Mouse (Mus musculus) liver, embryonic 16.5 days (tissue): ENCODE data around the gene Nell1. TPM values are rescaled to one million over a fixed set of nuclear protein-coding genes. Genes with fewer than 3 reads are reported as not detected.

ENCODE experiments used
- ATAC-seq: fragments of 200-750 bp; cut with Nextera tagmentation; 2 replicates; pipeline ENCODE4 v1.8.0; 2017; ENCODE audit warnings: low read depth, mild to moderate bottlenecking, moderate number of reproducible peaks, moderate library complexity
- H3K27ac ChIP-seq: fragments of 300-500 bp; sonication (generic); 2 replicates; pipeline ENCODE4 v1.5.1; 2014; ENCODE audit warnings: mild to moderate bottlenecking, low read length
- H3K27me3 ChIP-seq: fragments of 300-500 bp; sonication (generic); 2 replicates; pipeline ENCODE4 v1.6.1; 2014; ENCODE audit warnings: low read depth, low read length, mixed read lengths; ENCODE audit not compliant: control insufficient read depth, insufficient read depth
- H3K36me3 ChIP-seq: fragments of 300-500 bp; sonication (generic); 2 replicates; pipeline ENCODE4 v1.6.1; 2014; ENCODE audit warnings: mild to moderate bottlenecking; ENCODE audit not compliant: control insufficient read depth, insufficient read depth
- H3K4me1 ChIP-seq: fragments of 300-500 bp; sonication (generic); 2 replicates; pipeline ENCODE4 v1.6.1; 2014; ENCODE audit warnings: low read depth, low read length, mixed read lengths; ENCODE audit not compliant: control insufficient read depth
- H3K4me2 ChIP-seq: fragments of 300-500 bp; sonication (generic); 2 replicates; pipeline ENCODE4 v1.6.1; 2014; ENCODE audit warnings: low read depth, low read length, mixed read lengths
- H3K4me3 ChIP-seq: fragments of 300-500 bp; sonication (generic); 2 replicates; pipeline ENCODE4 v1.5.1; 2014; ENCODE audit warnings: low read depth, mild to moderate bottlenecking, low read length
- H3K9ac ChIP-seq: fragments of 300-500 bp; sonication (generic); 2 replicates; pipeline ENCODE4 v1.6.1; 2014; ENCODE audit warnings: low read depth, low read length
- H3K9me3 ChIP-seq: fragments of 300-500 bp; sonication (generic); replicated peaks from 2 replicates; pipeline ENCODE4 v1.6.1; 2016; ENCODE audit warnings: low read length; ENCODE audit not compliant: control insufficient read depth
- WGBS: fragments of 180-500 bp; shearing (Covaris S2); extraction: QIAGEN DNeasy Blood & Tissue Kit; methylation state at CpG from one replicate; pipeline ENCODE4 v1.1.7; 2014; ENCODE audit not compliant: insufficient replicate concordance; 5-methylcytosine and 5-hydroxymethylcytosine counted together
- polyA plus RNA-seq: library from polyadenylated mRNA; unstranded; fragments of >200 nt; fragmentation: Nextera tagmentation; extraction: Ambion mirVana; gene quantifications from 2 replicates; pipeline ENCODE4 v1.2.1, GENCODE M21; 2015

Nell1 gene
- polyA plus RNA-seq, 1 experiment from 2014 or later: 0.07 TPM

DNA sequence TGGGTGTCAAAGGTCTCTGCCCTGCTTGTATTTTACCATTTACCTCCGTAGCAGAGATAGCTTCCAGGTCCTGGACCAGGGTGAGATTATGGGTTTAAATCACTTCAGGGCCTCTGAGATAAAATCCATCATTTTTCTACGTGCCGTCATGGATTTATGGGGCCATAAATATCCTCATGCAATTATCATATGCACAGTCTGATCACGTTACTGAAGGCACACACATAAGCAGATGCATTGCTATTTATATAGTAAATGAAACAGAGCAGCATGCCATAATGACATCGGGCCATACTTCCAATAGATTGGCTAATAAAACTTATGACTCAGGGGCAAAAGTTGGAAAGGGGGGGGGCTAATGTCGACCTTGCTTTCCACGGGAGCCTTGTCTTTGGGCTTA lies 19.8 kb upstream of the Nell1 start:
- Histone ChIP-seq H3K4me3 (no peak overlapping the region), H3K27ac (no peak overlapping the region), H3K36me3 (no peaks in the 10 kb centered on the region), H3K4me2 (no peak overlapping the region), H3K4me1 (no peaks in the 10 kb centered on the region), H3K27me3 (no peaks in the 10 kb centered on the region), H3K9ac (no peak overlapping the region), H3K9me3 (no peaks in the 10 kb centered on the region)
- WGBS: 58% methylated on average over 7 of the region's 7 CpGs
- no peak for ATAC-seq

DNA sequence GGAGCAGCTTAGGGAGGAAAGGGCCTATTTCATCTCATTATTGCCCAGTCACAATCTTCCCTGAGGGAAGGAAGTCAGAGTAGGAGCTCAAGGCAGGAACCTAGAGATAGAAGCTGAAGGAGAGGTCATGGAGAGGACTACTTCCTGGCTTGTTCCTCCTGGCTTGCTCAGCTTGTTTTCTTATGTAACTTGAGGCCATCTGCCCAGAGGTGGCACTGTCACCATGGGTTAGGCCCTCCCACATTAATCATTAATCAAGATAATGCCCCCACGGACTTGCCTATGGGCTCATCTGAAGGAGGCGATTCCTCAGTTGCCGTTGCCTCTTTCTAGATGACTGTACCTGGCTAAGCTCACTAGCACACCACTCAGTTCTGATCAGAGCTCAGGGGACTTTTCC lies 17.5 kb upstream of the Nell1 start:
- WGBS: 38% methylated on average over 3 of the region's 3 CpGs
- Histone ChIP-seq H3K27ac (no peak overlapping the region), H3K4me1 (no peaks in the 10 kb centered on the region), H3K27me3 (no peaks in the 10 kb centered on the region), H3K9me3 (no peaks in the 10 kb centered on the region), H3K4me2 (no peak overlapping the region), H3K4me3 (no peak overlapping the region), H3K36me3 (no peaks in the 10 kb centered on the region), H3K9ac (no peak overlapping the region)
- no peak for ATAC-seq

GRCm38 (mm10) chr7:49963764-49964163 lies 10.9 kb upstream of the Nell1 start:
- Histone ChIP-seq H3K27me3 (no peaks in the 10 kb centered on the region), H3K27ac (no peak overlapping the region), H3K36me3 (no peaks in the 10 kb centered on the region), H3K9me3 (no peaks in the 10 kb centered on the region), H3K4me2 (no peak overlapping the region), H3K9ac (no peak overlapping the region), H3K4me1 (no peaks in the 10 kb centered on the region), H3K4me3 (no peak overlapping the region)
- 71% methylated on average over 2 of the region's 2 CpGs for WGBS
- no peak for ATAC-seq

GRCm38 (mm10) chr7:49969516-49969915 lies 5.1 kb upstream of the Nell1 start:
- ATAC-seq: no peak
- H3K4me3 ChIP-seq: no peak overlapping the region
- H3K27me3 ChIP-seq: peaks cover 9% of the 10 kb centered on the region
- H3K27ac ChIP-seq: no peak overlapping the region
- no peak overlapping the region for H3K9ac ChIP-seq
- H3K36me3 ChIP-seq: no peaks in the 10 kb centered on the region
- H3K9me3 ChIP-seq: no peaks in the 10 kb centered on the region
- H3K4me2 ChIP-seq: no peak overlapping the region
- H3K4me1 ChIP-seq: no peaks in the 10 kb centered on the region
- 36% methylated on average over 4 of the region's 4 CpGs for WGBS

GRCm38 (mm10) chr7:49975441-49976121 lies 917 bp downstream of the Nell1 start:
- H3K27me3 ChIP-seq: peaks cover 39% of the 10 kb centered on the region
- H3K27ac ChIP-seq: no peak overlapping the region
- WGBS: 2% methylated on average over 40 of the region's 40 CpGs
- H3K9ac ChIP-seq: no peak overlapping the region
- H3K4me3 ChIP-seq: no peak overlapping the region
- H3K9me3 ChIP-seq: no peaks in the 10 kb centered on the region
- H3K4me2 ChIP-seq: no peak overlapping the region
- H3K36me3 ChIP-seq: no peaks in the 10 kb centered on the region
- no peaks in the 10 kb centered on the region for H3K4me1 ChIP-seq
- no peak for ATAC-seq

DNA sequence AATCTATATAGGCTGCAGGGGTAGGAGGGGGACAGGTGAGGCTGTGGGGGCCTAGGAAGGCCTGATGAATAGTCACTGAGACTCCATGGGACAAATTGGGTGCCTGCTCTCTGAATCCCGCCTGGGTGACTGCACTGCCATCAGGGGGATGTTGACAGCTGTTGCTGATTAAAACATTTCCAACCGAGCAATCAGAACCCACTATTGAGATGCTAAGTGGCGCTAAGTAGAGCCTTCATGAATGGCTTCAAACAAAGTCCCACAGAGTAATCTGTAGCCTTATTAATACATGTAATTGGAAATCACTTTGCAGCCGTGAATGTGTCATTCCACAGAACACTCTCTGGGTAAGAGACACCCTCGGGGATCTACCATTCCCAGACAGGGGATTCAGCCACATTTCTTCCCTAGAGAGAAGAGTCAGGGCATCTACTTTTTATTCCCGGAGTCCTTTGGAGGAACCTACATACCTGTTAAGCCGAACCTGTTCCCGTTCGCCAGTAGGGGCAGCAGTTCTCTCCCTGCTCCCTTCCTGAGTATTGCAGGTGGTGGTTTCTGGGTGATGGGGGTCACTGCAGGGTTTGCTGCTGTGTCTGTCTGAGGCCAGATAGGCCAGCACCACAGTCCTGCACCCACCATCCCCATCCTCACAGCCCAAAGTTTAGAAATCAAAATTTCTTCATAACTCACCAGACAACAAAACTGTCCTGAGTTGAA lies 7.0 kb downstream of the Nell1 start:
- Histone ChIP-seq H3K27ac (no peak overlapping the region), H3K27me3 (peaks cover 8% of the 10 kb centered on the region), H3K4me2 (no peak overlapping the region), H3K4me3 (no peak overlapping the region), H3K4me1 (no peaks in the 10 kb centered on the region), H3K9me3 (no peaks in the 10 kb centered on the region), H3K36me3 (no peaks in the 10 kb centered on the region), H3K9ac (no peak overlapping the region)
- no peak for ATAC-seq
- 14% methylated on average over 9 of the region's 9 CpGs for WGBS

DNA sequence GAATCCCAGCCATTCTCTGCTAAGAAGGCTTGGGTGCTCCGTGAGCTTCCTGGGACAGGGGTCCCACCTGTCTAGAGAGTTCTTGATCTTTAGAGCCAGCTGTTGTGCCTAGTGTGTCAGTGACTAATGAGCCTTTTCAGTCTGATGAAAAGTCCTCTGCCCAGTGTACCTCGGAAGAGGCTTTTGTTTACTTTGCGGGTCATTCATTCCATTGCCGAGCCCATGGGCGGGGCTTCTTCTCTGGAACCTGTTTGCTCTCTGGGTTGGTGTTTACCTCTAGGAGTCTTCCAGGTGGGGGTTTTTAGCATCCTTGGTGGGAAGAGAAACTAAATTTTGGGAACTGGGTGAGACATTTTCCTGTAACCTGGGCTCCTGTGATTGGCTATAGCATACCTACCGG lies 10.0 kb downstream of the Nell1 start:
- no peak overlapping the region for H3K4me3 ChIP-seq
- no peak for ATAC-seq
- no peaks in the 10 kb centered on the region for H3K36me3 ChIP-seq
- H3K27ac ChIP-seq: no peak overlapping the region
- no peaks in the 10 kb centered on the region for H3K4me1 ChIP-seq
- 35% methylated on average over 6 of the region's 6 CpGs for WGBS
- no peak overlapping the region for H3K9ac ChIP-seq
- no peak overlapping the region for H3K4me2 ChIP-seq
- H3K9me3 ChIP-seq: no peaks in the 10 kb centered on the region
- no peaks in the 10 kb centered on the region for H3K27me3 ChIP-seq

DNA sequence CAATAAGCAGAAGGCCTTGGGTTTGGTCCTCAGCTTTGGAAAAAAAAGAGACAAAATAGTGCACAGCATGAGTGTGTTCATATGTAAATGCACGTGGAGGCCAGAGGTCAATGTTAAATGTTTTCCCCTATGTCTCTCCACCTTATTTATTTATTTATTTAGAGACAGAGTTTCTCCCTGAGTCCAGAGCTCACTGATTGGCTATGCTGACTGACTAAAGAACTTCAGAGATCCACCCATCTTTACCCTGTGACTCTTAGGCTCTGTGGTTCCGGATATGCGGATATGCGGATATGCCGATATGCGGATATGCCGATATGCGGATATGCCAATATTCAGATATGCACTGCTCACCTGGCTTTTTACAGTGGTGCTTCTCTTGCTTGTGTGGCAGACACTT lies 11.3 kb downstream of the Nell1 start:
- 79% methylated on average over 8 of the region's 8 CpGs for WGBS
- H3K9ac ChIP-seq: no peak overlapping the region
- H3K4me3 ChIP-seq: no peak overlapping the region
- no peak overlapping the region for H3K4me2 ChIP-seq
- no peak overlapping the region for H3K27ac ChIP-seq
- H3K36me3 ChIP-seq: no peaks in the 10 kb centered on the region
- ATAC-seq: no peak
- H3K9me3 ChIP-seq: no peaks in the 10 kb centered on the region
- H3K4me1 ChIP-seq: no peaks in the 10 kb centered on the region
- H3K27me3 ChIP-seq: no peaks in the 10 kb centered on the region

- H3K9ac ChIP-seq: no peak overlapping the region
- no peaks in the 10 kb centered on the region for H3K27me3 ChIP-seq
- no peak for ATAC-seq
- no peak overlapping the region for H3K4me2 ChIP-seq
- H3K9me3 ChIP-seq: no peaks in the 10 kb centered on the region
- H3K4me3 ChIP-seq: no peak overlapping the region
- no peaks in the 10 kb centered on the region for H3K4me1 ChIP-seq
- H3K27ac ChIP-seq: no peak overlapping the region
- no peaks in the 10 kb centered on the region for H3K36me3 ChIP-seq
- 38% methylated on average over 4 of the region's 4 CpGs for WGBS
Measured at GRCm38 (mm10) chr7:49999321-49999720, 24.7 kb downstream of the Nell1 start.
